Mouse (Mus musculus) heart, postnatal 4 days (tissue): ENCODE data around the gene Crtc1. TPM values are rescaled to one million over a fixed set of nuclear protein-coding genes. Genes with fewer than 3 reads are reported as not detected.

ENCODE experiments used
- DNase-seq: peaks from one replicate; pipeline ENCODE4 v3.0.0; 2021
- total RNA-seq, 2 experiments: library from RNA; stranded (reverse); gene quantifications; 2 replicates each; pipeline ENCODE4 v1.2.3; 2021

Gene Crtc1
- total RNA-seq, 2 experiments from 2014 or later, result 12.8 to 15.4 TPM

- DNase-seq, result no peak
Measured at GRCm38 (mm10) chr8:70462516-70462813, 23.1 kb upstream of the Crtc1 start.

GRCm38 (mm10) chr8:70461765-70462515 is 22.6 kb upstream of the Crtc1 start:
- no peak for DNase-seq

- no peak for DNase-seq
Measured at GRCm38 (mm10) chr8:70460606-70461005, 21.2 kb upstream of the Crtc1 start.

GRCm38 (mm10) chr8:70460199-70460598 is 20.8 kb upstream of the Crtc1 start:
- no peak for DNase-seq

- no peak for DNase-seq
Measured at GRCm38 (mm10) chr8:70459636-70460035, 20.3 kb upstream of the Crtc1 start.

GRCm38 (mm10) chr8:70458462-70458861 is 19.1 kb upstream of the Crtc1 start:
- DNase-seq, result no peak

GRCm38 (mm10) chr8:70457882-70458281 is 18.5 kb upstream of the Crtc1 start:
- no peak for DNase-seq

GRCm38 (mm10) chr8:70456996-70457395 is 17.6 kb upstream of the Crtc1 start:
- DNase-seq, result no peak

- no peak for DNase-seq
Measured at GRCm38 (mm10) chr8:70453852-70454251, 14.5 kb upstream of the Crtc1 start.

GRCm38 (mm10) chr8:70452196-70452966 is 13.0 kb upstream of the Crtc1 start:
- no peak for DNase-seq

GRCm38 (mm10) chr8:70447639-70448420 is 8.5 kb upstream of the Crtc1 start:
- DNase-seq, result peak; percentile 48

- DNase-seq, result no peak
Measured at GRCm38 (mm10) chr8:70445988-70446387, 6.6 kb upstream of the Crtc1 start.

- no peak for DNase-seq
Measured at GRCm38 (mm10) chr8:70443326-70443725, 3.9 kb upstream of the Crtc1 start.

GRCm38 (mm10) chr8:70441565-70441964 is 2.2 kb upstream of the Crtc1 start:
- no peak for DNase-seq

- DNase-seq, result no peak
Measured at GRCm38 (mm10) chr8:70440246-70440645, 867 bp upstream of the Crtc1 start.

- no peak for DNase-seq
Measured at GRCm38 (mm10) chr8:70439848-70440179, 435 bp upstream of the Crtc1 start.

- DNase-seq, result no peak
Measured at GRCm38 (mm10) chr8:70438423-70438822, 956 bp downstream of the Crtc1 start.

- no peak for DNase-seq
Measured at GRCm38 (mm10) chr8:70435156-70435555, 4.2 kb downstream of the Crtc1 start.

GRCm38 (mm10) chr8:70432991-70433536 is 6.3 kb downstream of the Crtc1 start:
- DNase-seq, result no peak

GRCm38 (mm10) chr8:70431213-70431612 is 8.2 kb downstream of the Crtc1 start:
- DNase-seq, result no peak

- DNase-seq, result no peak
Measured at GRCm38 (mm10) chr8:70426300-70426907, 13.0 kb downstream of the Crtc1 start.

- DNase-seq, result no peak
Measured at GRCm38 (mm10) chr8:70422722-70423121, 16.7 kb downstream of the Crtc1 start.
